Mouse (Mus musculus) hindbrain, postnatal 0 days (tissue): ENCODE measurements at regions not wholly inside any gene's neighbourhood (a gene's known extent, or its start where the extent isn't known, plus 50 kb on each side); places are given as distances from the start of the nearest gene placed in this dataset.

Experiments used
- ATAC-seq: fragments of 200-750 bp; cut with Nextera tagmentation; 2 replicates; pipeline ENCODE4 v1.8.0; 2017; ENCODE audit warnings: mild to moderate bottlenecking, moderate TSS enrichment, moderate library complexity
- DNase-seq: peaks from one replicate; pipeline ENCODE4 v3.0.0-alpha.2; 2015; ENCODE audit warnings: low spot score
- H3K27ac ChIP-seq: fragments of 300-500 bp; sonication (generic); 2 replicates; pipeline ENCODE4 v1.5.1; 2014; ENCODE audit warnings: mild to moderate bottlenecking
- H3K27me3 ChIP-seq: fragments of 300-500 bp; sonication (generic); 2 replicates; pipeline ENCODE4 v1.6.1; 2014; ENCODE audit warnings: low read length, mixed read lengths; ENCODE audit not compliant: insufficient read depth
- H3K36me3 ChIP-seq: fragments of 300-500 bp; sonication (generic); 2 replicates; pipeline ENCODE4 v1.6.1; 2014; ENCODE audit warnings: low read length, mixed read lengths; ENCODE audit not compliant: insufficient read depth
- H3K4me1 ChIP-seq: fragments of 300-500 bp; sonication (generic); 2 replicates; pipeline ENCODE4 v1.6.1; 2014; ENCODE audit warnings: antibody characterized with exemption, low read length, mixed read lengths; ENCODE audit not compliant: insufficient read depth
- H3K4me2 ChIP-seq: fragments of 300-500 bp; sonication (generic); 2 replicates; pipeline ENCODE4 v1.6.1; 2014; ENCODE audit warnings: low read depth, mild to moderate bottlenecking, low read length, moderate library complexity, mixed read lengths
- H3K4me3 ChIP-seq: fragments of 300-500 bp; sonication (generic); 2 replicates; pipeline ENCODE4 v1.5.1; 2014; ENCODE audit warnings: low read length
- H3K9ac ChIP-seq: fragments of 300-500 bp; sonication (generic); replicated peaks from 2 replicates; pipeline ENCODE4 v1.6.1; 2014; ENCODE audit warnings: mild to moderate bottlenecking, low read length, moderate library complexity, mixed read lengths
- H3K9me3 ChIP-seq: fragments of 300-500 bp; sonication (generic); 2 replicates; pipeline ENCODE4 v1.6.1; 2016; ENCODE audit warnings: low read length, mixed read lengths
- CTCF ChIP-seq: IDR thresholded peaks from 2 replicates; pipeline ENCODE4 v1.5.1; 2016; ENCODE audit warnings: antibody characterized with exemption, control low read depth, low read depth
- WGBS: fragments of 180-500 bp; shearing (Covaris S2); extraction: QIAGEN DNeasy Blood & Tissue Kit; methylation state at CpG from one replicate; pipeline ENCODE4 v1.1.7; 2014; 5-methylcytosine and 5-hydroxymethylcytosine counted together

GRCm38 (mm10) chr10:67427220-67427619 lies 108.1 kb upstream of the Egr2 start:
- ATAC-seq, result no peak
- no peak for DNase-seq
- TF ChIP-seq CTCF, result no peak
- Histone ChIP-seq H3K27ac (no peak overlapping the region), H3K27me3 (no peaks in the 10 kb centered on the region), H3K4me1 (0 out of 2 replicates have a peak, but pooled peaks cover 4% of the 10 kb centered on the region), H3K4me3 (no peak overlapping the region), H3K9ac (no peak overlapping the region), H3K9me3 (no peaks in the 10 kb centered on the region), H3K4me2 (0 out of 2 replicates have a peak overlapping the region, but pooled peaks have one; percentile 3), H3K36me3 (no peaks in the 10 kb centered on the region)
- 14% methylated on average over 10 of the region's 10 CpGs for WGBS

- H3K36me3 ChIP-seq, result no peaks in the 10 kb centered on the region
- H3K27ac ChIP-seq, result no peak overlapping the region
- 0 out of 2 replicates have a peak, but pooled peaks cover 4% of the 10 kb centered on the region for H3K4me1 ChIP-seq
- DNase-seq (no peak), ATAC-seq (no peak)
- no peaks in the 10 kb centered on the region for H3K9me3 ChIP-seq
- no peaks in the 10 kb centered on the region for H3K27me3 ChIP-seq
- H3K9ac ChIP-seq, result no peak overlapping the region
- 89% methylated on average over 2 of the region's 2 CpGs for WGBS
- H3K4me2 ChIP-seq, result no peak overlapping the region
- H3K4me3 ChIP-seq, result no peak overlapping the region
- TF ChIP-seq CTCF, result no peak
Observed at GRCm38 (mm10) chr10:67430805-67431204, 104.5 kb upstream of the Egr2 start.

DNA sequence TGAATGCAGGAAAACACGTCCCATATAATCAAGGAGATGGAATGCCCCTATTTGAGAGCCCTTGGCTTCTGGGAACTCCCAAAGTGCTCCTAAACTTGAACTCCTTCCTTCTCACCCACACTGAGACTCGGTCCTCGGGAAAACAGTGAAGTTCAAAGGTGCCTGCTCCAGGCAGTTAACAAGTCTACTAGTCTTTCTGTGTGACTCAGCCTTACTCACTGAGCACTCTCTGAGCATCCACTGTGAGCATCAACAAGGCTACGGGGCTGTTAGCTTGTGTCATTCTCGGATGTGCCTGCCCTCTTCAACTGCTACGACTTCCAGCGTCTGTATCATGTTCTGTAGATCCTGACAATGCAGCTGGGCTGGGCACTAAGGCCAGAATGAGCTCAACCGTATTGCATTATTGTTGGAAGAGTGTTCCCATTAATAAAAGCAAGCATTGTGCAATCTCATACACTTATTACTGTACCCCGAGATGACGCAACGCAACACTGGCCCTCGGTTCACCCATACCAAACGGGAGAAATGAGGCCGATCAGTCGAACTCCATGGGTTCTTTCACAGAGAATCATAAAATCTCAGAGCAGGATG lies 96.1 kb upstream of the Egr2 start:
- no peaks in the 10 kb centered on the region for H3K36me3 ChIP-seq
- H3K9ac ChIP-seq, result no peak overlapping the region
- no peaks in the 10 kb centered on the region for H3K4me1 ChIP-seq
- H3K4me2 ChIP-seq, result no peak overlapping the region
- no peaks in the 10 kb centered on the region for H3K27me3 ChIP-seq
- DNase-seq (no peak), ATAC-seq (no peak)
- no peak overlapping the region for H3K4me3 ChIP-seq
- WGBS, result 84% methylated on average over 15 of the region's 15 CpGs
- no peak for TF ChIP-seq CTCF
- no peak overlapping the region for H3K27ac ChIP-seq
- no peaks in the 10 kb centered on the region for H3K9me3 ChIP-seq

DNA sequence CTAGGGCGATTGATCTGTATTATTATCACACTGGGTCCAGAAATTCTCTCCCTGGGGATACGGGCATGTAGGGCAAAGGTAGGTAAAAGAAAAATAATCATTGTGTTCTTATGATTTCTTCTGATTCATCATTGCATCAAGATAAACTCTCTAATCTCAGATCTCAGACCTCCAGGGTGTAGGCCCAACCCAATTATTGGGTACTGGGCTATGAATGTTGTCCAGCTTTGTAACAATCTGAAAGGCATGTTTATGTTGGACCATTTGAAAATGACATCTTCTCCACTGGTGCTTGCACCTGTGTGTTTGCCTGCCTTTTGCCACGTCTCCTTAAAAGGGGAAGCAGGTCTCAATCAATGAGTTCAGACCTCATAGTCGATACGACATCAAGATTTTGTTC lies 95.4 kb upstream of the Egr2 start:
- no peaks in the 10 kb centered on the region for H3K4me1 ChIP-seq
- 89% methylated on average over 5 of the region's 5 CpGs for WGBS

GRCm38 (mm10) chr10:67441243-67441642 lies 94.0 kb upstream of the Egr2 start:
- H3K4me3 ChIP-seq, result no peak overlapping the region
- H3K27ac ChIP-seq, result no peak overlapping the region
- H3K27me3 ChIP-seq, result no peaks in the 10 kb centered on the region
- no peak for ATAC-seq
- no peaks in the 10 kb centered on the region for H3K36me3 ChIP-seq
- H3K4me1 ChIP-seq, result no peaks in the 10 kb centered on the region
- no peak for TF ChIP-seq CTCF
- H3K9me3 ChIP-seq, result no peaks in the 10 kb centered on the region
- 69% methylated on average over 7 of the region's 7 CpGs for WGBS
- no peak overlapping the region for H3K9ac ChIP-seq
- DNase-seq, result no peak
- H3K4me2 ChIP-seq, result no peak overlapping the region

More for the DNA sequence above, 95.4 kb upstream of the Egr2 start:
- Histone ChIP-seq H3K4me3 (no peak overlapping the region), H3K27ac (no peak overlapping the region), H3K27me3 (no peaks in the 10 kb centered on the region), H3K9ac (no peak overlapping the region), H3K9me3 (no peaks in the 10 kb centered on the region), H3K4me2 (no peak overlapping the region), H3K36me3 (no peaks in the 10 kb centered on the region)
- DNase-seq (no peak), ATAC-seq (no peak)
- no peak for TF ChIP-seq CTCF

GRCm38 (mm10) chr10:67448875-67449274 lies 86.4 kb upstream of the Egr2 start:
- Histone ChIP-seq H3K4me1 (no peaks in the 10 kb centered on the region), H3K27ac (no peak overlapping the region), H3K9me3 (peaks cover 4% of the 10 kb centered on the region; the same call in 1 of the 2 replicates), H3K4me2 (no peak overlapping the region), H3K36me3 (no peaks in the 10 kb centered on the region), H3K4me3 (no peak overlapping the region), H3K27me3 (no peaks in the 10 kb centered on the region), H3K9ac (no peak overlapping the region)
- TF ChIP-seq CTCF, result no peak
- WGBS, result 83% methylated on average over 6 of the region's 6 CpGs
- no peak for ATAC-seq
- DNase-seq, result no peak

- H3K4me2 ChIP-seq, result no peak overlapping the region
- no peak overlapping the region for H3K27ac ChIP-seq
- H3K36me3 ChIP-seq, result no peaks in the 10 kb centered on the region
- 25% methylated on average over 7 of the region's 7 CpGs for WGBS
- DNase-seq (no peak), ATAC-seq (no peak)
- no peaks in the 10 kb centered on the region for H3K4me1 ChIP-seq
- H3K4me3 ChIP-seq, result no peak overlapping the region
- no peaks in the 10 kb centered on the region for H3K27me3 ChIP-seq
- TF ChIP-seq CTCF, result no peak
- no peak overlapping the region for H3K9ac ChIP-seq
- no peaks in the 10 kb centered on the region for H3K9me3 ChIP-seq
Observed at GRCm38 (mm10) chr10:67454149-67454548, 81.1 kb upstream of the Egr2 start.
